Mouse (Mus musculus) ES-E14 (cell line): ENCODE measurements around the gene Mrps16. TPM values are rescaled to one million over a fixed set of nuclear protein-coding genes. Genes with fewer than 3 reads are reported as not detected.

Source experiments
- DNase-seq: peaks from one replicate; pipeline ENCODE4 v3.0.0-alpha.2; 2013; ENCODE audit warnings: low read depth, low spot score
- H3K27ac ChIP-seq: 2 replicates; pipeline ENCODE4 v1.5.1; 2012; ENCODE audit warnings: low read depth, mild to moderate bottlenecking, low read length, moderate library complexity, mixed read lengths; ENCODE audit not compliant: poor library complexity, insufficient read depth, severe bottlenecking
- H3K36me3 ChIP-seq: 2 replicates; pipeline ENCODE4 v1.6.1; 2012; ENCODE audit warnings: mild to moderate bottlenecking, low read length, moderate library complexity, mixed read lengths; ENCODE audit not compliant: control insufficient read depth, poor library complexity, insufficient read depth, severe bottlenecking
- H3K4me1 ChIP-seq, 2 experiments: fragments of 150-350 bp in 1 of 2; sonication (generic) in 1 of 2; 2 replicates each; pipeline ENCODE4 v1.6.1; 2012; ENCODE audit warnings: low read length in 2 of 2, mild to moderate bottlenecking in 1 of 2, mixed read lengths in 1 of 2; ENCODE audit not compliant: control insufficient read depth in 2 of 2, insufficient read depth in 2 of 2, poor library complexity in 1 of 2
- H3K4me3 ChIP-seq, 2 experiments: fragments of 150-350 bp in 1 of 2; sonication (generic) in 1 of 2; 2 replicates each; pipeline ENCODE4 v1.5.1; 2012; ENCODE audit warnings: low read length in 2 of 2, low read depth in 1 of 2, mild to moderate bottlenecking in 1 of 2, mixed read lengths in 1 of 2; ENCODE audit not compliant: insufficient read depth in 1 of 2, poor library complexity in 1 of 2, severe bottlenecking in 1 of 2
- H3K9ac ChIP-seq: 2 replicates; pipeline ENCODE4 v1.6.1; 2012; ENCODE audit warnings: low read depth, mild to moderate bottlenecking, low read length, mixed read lengths; ENCODE audit not compliant: poor library complexity, insufficient read depth, severe bottlenecking
- H3K9me3 ChIP-seq: fragments of 150-350 bp; sonication (generic); 2 replicates; pipeline ENCODE4 v1.6.1; 2012; ENCODE audit warnings: low read depth, mild to moderate bottlenecking, low read length; ENCODE audit not compliant: control insufficient read depth, insufficient read depth
- CHD2 ChIP-seq: IDR thresholded peaks from 2 replicates; pipeline ENCODE4 v1.6.1; 2014; ENCODE audit warnings: mild to moderate bottlenecking, low read depth, low read length, inconsistent platforms
- HCFC1 ChIP-seq: IDR thresholded peaks from 2 replicates; pipeline ENCODE4 v1.6.1; 2012; ENCODE audit warnings: low read length, inconsistent platforms, borderline replicate concordance; ENCODE audit not compliant: insufficient read depth
- MAFK ChIP-seq: IDR thresholded peaks from 2 replicates; pipeline ENCODE4 v1.6.1; 2014; ENCODE audit warnings: mild to moderate bottlenecking, low read depth, low read length, inconsistent platforms; ENCODE audit not compliant: insufficient read depth
- ZC3H11A ChIP-seq: IDR thresholded peaks from 2 replicates; pipeline ENCODE4 v1.6.1; 2012; ENCODE audit warnings: low read depth, mild to moderate bottlenecking, inconsistent platforms, low read length, borderline replicate concordance
- ZNF384 ChIP-seq: IDR thresholded peaks from 2 replicates; pipeline ENCODE4 v1.6.1; 2012; ENCODE audit warnings: low read depth, low read length, inconsistent platforms
- in situ Hi-C, 2 experiments: fragments of 600-800 bp; cut with MboI; formaldehyde crosslinking; loops; one replicate each; pipeline ENCODE4 v1.15.1; 2025; ENCODE audit warnings: low sequenced_read_pairs in 2 of 2, inconsistent platforms in 1 of 2; ENCODE audit not compliant: unreplicated experiment in 2 of 2
- total RNA-seq: library from RNA; depleted of rRNA; stranded (reverse); fragments of 300-350 nt; gene quantifications from 2 replicates; pipeline ENCODE4 v1.2.3, GENCODE M21; 2012; rRNA removed

The Mrps16 gene
- 95.4 and 96.3 TPM in 2 replicates for total RNA-seq

- in situ Hi-C loops, result loop anchor here in 1 of 2 experiments (25.0 kb wide), 1 partner anchor 94 kb away; the partner anchor contains the start of genes Anxa7 and Mss51
- TF ChIP-seq HCFC1, result peak; percentile 71; the same call in 1 of the 2 replicates
- no peak for TF ChIP-seq ZC3H11A
- H3K9me3 ChIP-seq, result no peaks in the 10 kb centered on the region
- H3K36me3 ChIP-seq, result peaks cover 9% of the 10 kb centered on the region
- peak within 1 kb of the TSS; percentile 92 for H3K9ac ChIP-seq
- H3K27ac ChIP-seq, result peak within 1 kb of the TSS; percentile 59; the same call in 1 of the 2 replicates
- H3K4me1 ChIP-seq, result peaks cover 3 to 6% of the 10 kb centered on the region in 2 experiments; a peak in 1 of 4 replicates
- H3K4me3 ChIP-seq, result peak within 1 kb of the TSS; percentile 86 to 91
- DNase-seq, result peak; percentile 94
These were observed at the start of gene Mrps16 for GRCm38 (mm10) chr14:20393205-20393913. Mrps16 (minus strand) TSS chr14:20393634.

GRCm38 (mm10) chr14:20442252-20442651, 48.8 kb upstream of the Mrps16 start:
- Histone ChIP-seq H3K27ac (no peak overlapping the region), H3K4me1 (no peaks in the 10 kb centered on the region; a peak in 1 of 4 replicates), H3K9me3 (no peaks in the 10 kb centered on the region), H3K36me3 (no peaks in the 10 kb centered on the region), H3K4me3 (no peak overlapping the region), H3K9ac (no peak overlapping the region)
- no peak for TF ChIP-seq MAFK
- no peak for TF ChIP-seq CHD2
- no peak for TF ChIP-seq ZC3H11A
- TF ChIP-seq ZNF384, result no peak
- TF ChIP-seq HCFC1, result no peak
- in situ Hi-C loops, result no loop called here
- no peak for DNase-seq

GRCm38 (mm10) chr14:20436976-20437375, 43.5 kb upstream of the Mrps16 start:
- Histone ChIP-seq H3K9ac (no peak overlapping the region), H3K4me3 (no peak overlapping the region), H3K36me3 (no peaks in the 10 kb centered on the region), H3K27ac (no peak overlapping the region), H3K9me3 (no peaks in the 10 kb centered on the region), H3K4me1 (no peaks in the 10 kb centered on the region)
- in situ Hi-C loops, result no loop called here
- DNase-seq, result no peak
- no peak for TF ChIP-seq HCFC1
- no peak for TF ChIP-seq ZC3H11A
- TF ChIP-seq ZNF384, result no peak

- H3K36me3 ChIP-seq, result no peaks in the 10 kb centered on the region
- H3K9ac ChIP-seq, result no peak overlapping the region
- no peak for DNase-seq
- in situ Hi-C loops, result no loop called here
- H3K4me3 ChIP-seq, result no peak overlapping the region
- no peaks in the 10 kb centered on the region for H3K9me3 ChIP-seq
- no peak overlapping the region for H3K27ac ChIP-seq
- TF ChIP-seq ZC3H11A (no peak), ZNF384 (no peak), MAFK (no peak), HCFC1 (no peak), CHD2 (no peak)
- H3K4me1 ChIP-seq, result no peaks in the 10 kb centered on the region
These were observed 39.0 kb upstream of the Mrps16 start for GRCm38 (mm10) chr14:20432420-20432819.

GRCm38 (mm10) chr14:20431726-20432125, 38.3 kb upstream of the Mrps16 start:
- no peak overlapping the region for H3K4me3 ChIP-seq
- H3K9me3 ChIP-seq, result no peaks in the 10 kb centered on the region
- DNase-seq, result no peak
- no peaks in the 10 kb centered on the region for H3K36me3 ChIP-seq
- H3K4me1 ChIP-seq, result no peaks in the 10 kb centered on the region
- TF ChIP-seq MAFK (no peak), CHD2 (no peak), ZC3H11A (no peak), ZNF384 (no peak), HCFC1 (no peak)
- H3K9ac ChIP-seq, result no peak overlapping the region
- no peak overlapping the region for H3K27ac ChIP-seq
- in situ Hi-C loops, result no loop called here
